Mouse (Mus musculus): Measurements from ENCODE around the gene Thap8. TPM values are rescaled to one million over a fixed set of nuclear protein-coding genes. Genes with fewer than 3 reads are reported as not detected.

Gene Thap8
- polyA plus RNA-seq, 1 experiment from 2014 or later: 0.26 TPM

GRCm38 (mm10) chr7:30308076-30309005 lies 28.4 kb downstream of the Thap8 start, which contains the start of gene Alkbh6:
Gene Alkbh6, plus strand, starts transcription at chr7:30308717.
- Histone ChIP-seq H3K27me3 (ENCODE audit: insufficient read depth, low read length) (no peaks in the 10 kb centered on the region), H3K36me3 (ENCODE audit: insufficient read depth) (peaks cover 35% of the 10 kb centered on the region; the same call in 1 of the 2 replicates), H3K4me3 (ENCODE audit: low read depth, low read length) (peak within 1 kb of the TSS; percentile 61), H3K9ac (peak within 1 kb of the TSS; percentile 62), H3K27ac (ENCODE audit: low read depth) (peak within 1 kb of the TSS; percentile 3), H3K4me2 (peak within 1 kb of the TSS; percentile 71), H3K4me1 (ENCODE audit: insufficient read depth) (peaks cover 5% of the 10 kb centered on the region; the same call in 1 of the 2 replicates), H3K9me3 (ENCODE audit: low read depth, low read length) (no peaks in the 10 kb centered on the region)
- no peak for TF ChIP-seq CTCF (IDR thresholded peaks at IDR 0.05; ENCODE audit: low read depth)
- WGBS: 4% methylated on average over 27 of the region's 27 CpGs
- DNase-seq (peak; percentile 97), ATAC-seq (ENCODE audit: insufficient read depth) (peak; percentile 100)

GRCm38 (mm10) chr7:30309395-30310129 lies 29.7 kb downstream of the Thap8 start:
- no peaks in the 10 kb centered on the region for H3K9me3 ChIP-seq (ENCODE audit: low read depth, low read length)
- H3K27ac ChIP-seq (ENCODE audit: low read depth): no peak overlapping the region
- peak overlapping the region; percentile 61 for H3K4me3 ChIP-seq (ENCODE audit: low read depth, low read length)
- 55% methylated on average over 15 of the region's 15 CpGs for WGBS
- H3K27me3 ChIP-seq (ENCODE audit: insufficient read depth, low read length): no peaks in the 10 kb centered on the region
- peak overlapping the region; percentile 62 for H3K9ac ChIP-seq
- peaks cover 30% of the 10 kb centered on the region; the same call in 1 of the 2 replicates for H3K36me3 ChIP-seq (ENCODE audit: insufficient read depth)
- H3K4me2 ChIP-seq: peak overlapping the region; percentile 71
- DNase-seq (no peak), ATAC-seq (ENCODE audit: insufficient read depth) (no peak)
- no peak for TF ChIP-seq CTCF (IDR thresholded peaks at IDR 0.05; ENCODE audit: low read depth)
- peaks cover 5% of the 10 kb centered on the region; the same call in 1 of the 2 replicates for H3K4me1 ChIP-seq (ENCODE audit: insufficient read depth)

GRCm38 (mm10) chr7:30310136-30310535 lies 30.2 kb downstream of the Thap8 start:
- WGBS: 82% methylated on average over 12 of the region's 12 CpGs
- ATAC-seq (ENCODE audit: insufficient read depth) (no peak), DNase-seq (no peak)
- Histone ChIP-seq H3K9ac (no peak overlapping the region), H3K27me3 (ENCODE audit: insufficient read depth, low read length) (no peaks in the 10 kb centered on the region), H3K27ac (ENCODE audit: low read depth) (no peak overlapping the region), H3K4me3 (ENCODE audit: low read depth, low read length) (no peak overlapping the region), H3K9me3 (ENCODE audit: low read depth, low read length) (no peaks in the 10 kb centered on the region), H3K4me1 (ENCODE audit: insufficient read depth) (peaks cover 5% of the 10 kb centered on the region; the same call in 1 of the 2 replicates), H3K4me2 (no peak overlapping the region), H3K36me3 (ENCODE audit: insufficient read depth) (peaks cover 28% of the 10 kb centered on the region; the same call in 1 of the 2 replicates)
- TF ChIP-seq CTCF (IDR thresholded peaks at IDR 0.05; ENCODE audit: low read depth): no peak

- H3K9ac ChIP-seq: no peak overlapping the region
- no peak for DNase-seq
- no peaks in the 10 kb centered on the region for H3K27me3 ChIP-seq (ENCODE audit: insufficient read depth, low read length)
- H3K27ac ChIP-seq (ENCODE audit: low read depth): no peak overlapping the region
- ATAC-seq (ENCODE audit: insufficient read depth): no peak
- no peak overlapping the region for H3K4me3 ChIP-seq (ENCODE audit: low read depth, low read length)
- no peak overlapping the region for H3K4me2 ChIP-seq
- 41% methylated on average over 27 of the region's 27 CpGs for WGBS
- no peaks in the 10 kb centered on the region for H3K9me3 ChIP-seq (ENCODE audit: low read depth, low read length)
- peaks cover 5% of the 10 kb centered on the region; the same call in 1 of the 2 replicates for H3K4me1 ChIP-seq (ENCODE audit: insufficient read depth)
- peaks cover 9% of the 10 kb centered on the region; the same call in 1 of the 2 replicates for H3K36me3 ChIP-seq (ENCODE audit: insufficient read depth)
- TF ChIP-seq CTCF (IDR thresholded peaks at IDR 0.05; ENCODE audit: low read depth): no peak
These were observed 33.9 kb downstream of the Thap8 start for GRCm38 (mm10) chr7:30313666-30314320.

GRCm38 (mm10) chr7:30314721-30315155 lies 34.8 kb downstream of the Thap8 start, which contains the start of gene Syne4:
Gene Syne4, plus strand, starts transcription at chr7:30314807.
- H3K36me3 ChIP-seq (ENCODE audit: insufficient read depth): peaks cover 9% of the 10 kb centered on the region; the same call in 1 of the 2 replicates
- no peaks in the 10 kb centered on the region for H3K4me1 ChIP-seq (ENCODE audit: insufficient read depth)
- H3K4me2 ChIP-seq: peak within 1 kb of the TSS; percentile 58
- H3K9ac ChIP-seq: peak within 1 kb of the TSS; percentile 38
- peak; percentile 59 for DNase-seq
- peak within 1 kb of the TSS; percentile 33 for H3K4me3 ChIP-seq (ENCODE audit: low read depth, low read length)
- peak; percentile 79 for ATAC-seq (ENCODE audit: insufficient read depth)
- no peaks in the 10 kb centered on the region for H3K9me3 ChIP-seq (ENCODE audit: low read depth, low read length)
- H3K27ac ChIP-seq (ENCODE audit: low read depth): no peak within 1 kb of the TSS; the same call in 1 of the 2 replicates
- TF ChIP-seq CTCF (IDR thresholded peaks at IDR 0.05; ENCODE audit: low read depth): no peak
- 1% methylated on average over 9 of the region's 9 CpGs for WGBS
- no peaks in the 10 kb centered on the region for H3K27me3 ChIP-seq (ENCODE audit: insufficient read depth, low read length)
